Mouse (Mus musculus) lung, adult 2 months (tissue): ENCODE results near the gene Midn.

Experiments used
- CTCF ChIP-seq: fragments of 200-500 bp; IDR thresholded peaks from 2 replicates; pipeline ENCODE4 v1.5.1; 2011; ENCODE audit warnings: mild to moderate bottlenecking, low read length, control low read depth; ENCODE audit not compliant: insufficient read depth
- POLR2A ChIP-seq: fragments of 200-500 bp; IDR thresholded peaks from 2 replicates; pipeline ENCODE4 v1.6.1; 2011; ENCODE audit warnings: low read depth, mild to moderate bottlenecking, control low read depth, low read length, borderline replicate concordance; ENCODE audit errors: extremely low read depth

DNA sequence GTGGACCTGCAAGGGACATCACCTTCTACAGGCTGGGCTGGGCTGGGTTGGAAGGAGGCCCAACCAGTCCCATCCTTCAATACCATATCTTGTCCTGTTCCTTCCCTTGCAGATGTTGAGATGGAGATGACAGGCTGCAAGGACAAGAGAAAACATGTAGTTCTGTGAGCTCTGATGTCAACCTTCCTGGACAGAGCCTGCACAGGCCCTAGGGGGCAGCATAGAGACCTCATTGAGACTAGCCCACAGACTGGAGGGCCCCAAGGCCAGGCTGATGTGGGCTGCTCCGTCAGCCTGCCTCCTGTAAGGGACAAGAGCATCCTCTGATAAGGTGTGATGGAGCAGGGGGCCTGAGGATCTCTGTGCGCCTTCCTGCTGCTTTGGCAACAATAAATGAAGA is 26.6 kb downstream of the Midn start:
- TF ChIP-seq CTCF (peak; percentile 49; the same call in 1 of the 2 replicates), POLR2A (no peak)
